Mouse (Mus musculus): ENCODE data around the gene Pex26. TPM values are rescaled to one million over a fixed set of nuclear protein-coding genes. Genes with fewer than 3 reads are reported as not detected.

Gene Pex26
- total and polyA plus RNA-seq, 3 experiments, result 6.9 to 9.9 TPM; not detected in 1

GRCm38 (mm10) chr6:121145010-121145604 is 38.4 kb upstream of the Pex26 start:
- Histone ChIP-seq H3K4me3 (ENCODE audit: control insufficient read depth in 1 of 2, insufficient read depth in 1 of 2, low read depth in 2 of 2, low read length in 2 of 2) (no peak overlapping the region), H3K27me3 (ENCODE audit: control insufficient read depth in 1 of 2, insufficient read depth in 2 of 2, low read length in 2 of 2) (peaks cover 0 to 3% of the 10 kb centered on the region in 2 experiments; a peak in 1 of 4 replicates), H3K36me3 (ENCODE audit: control insufficient read depth in 1 of 2, insufficient read depth in 2 of 2, low read length in 2 of 2) (no peaks in the 10 kb centered on the region), H3K9me3 (replicated peaks; ENCODE audit: insufficient read depth, low read length) (no peaks in the 10 kb centered on the region), H3K9ac (ENCODE audit: control insufficient read depth, low read depth, low read length, poor library complexity, severe bottlenecking) (no peak overlapping the region), H3K27ac (ENCODE audit: control insufficient read depth, low read depth, low read length) (no peak overlapping the region), H3K4me1 (ENCODE audit: control insufficient read depth in 1 of 2, insufficient read depth in 2 of 2, low read length in 2 of 2) (no peaks in the 10 kb centered on the region; a peak in 1 of 4 replicates), H3K79me2 (ENCODE audit: control insufficient read depth, insufficient read depth, low read length, poor library complexity) (no peaks in the 10 kb centered on the region)
- TF ChIP-seq MXI1 (IDR thresholded peaks at IDR 0.05; ENCODE audit: low read depth, low read length) (no peak), ZC3H11A (IDR thresholded peaks at IDR 0.05; ENCODE audit: low read depth, low read length) (no peak), NELFE (IDR thresholded peaks at IDR 0.05; ENCODE audit: low read depth, low read length) (no peak), SMC3 (IDR thresholded peaks at IDR 0.05; ENCODE audit: low read depth, low read length) (no peak), MEF2A (IDR thresholded peaks at IDR 0.05; ENCODE audit: extremely low read depth, insufficient replicate concordance, low read depth, low read length, poor library complexity, severe bottlenecking) (no peak), CTCF (IDR thresholded peaks at IDR 0.05 in 2 of 3, conservative IDR thresholded peaks at IDR 0.05 in 1 of 3; ENCODE audit: control insufficient read depth in 1 of 3, insufficient read depth in 1 of 3, low read depth in 2 of 3, low read length in 3 of 3, poor library complexity in 1 of 3, severe bottlenecking in 1 of 3) (no peak), SIN3A (IDR thresholded peaks at IDR 0.05; ENCODE audit: low read length) (no peak), MAZ (IDR thresholded peaks at IDR 0.05; ENCODE audit: low read depth, low read length) (no peak), BHLHE40 (IDR thresholded peaks at IDR 0.05; ENCODE audit: borderline replicate concordance, low read depth, low read length) (no peak), RAD21 (IDR thresholded peaks at IDR 0.05; ENCODE audit: low read depth, low read length) (no peak), ZMIZ1 (IDR thresholded peaks at IDR 0.05; ENCODE audit: low read depth, low read length) (no peak), ELF1 (IDR thresholded peaks at IDR 0.05; ENCODE audit: low read depth, low read length) (no peak), ETS1 (IDR thresholded peaks at IDR 0.05; ENCODE audit: low read depth, low read length) (no peak), MAFK (IDR thresholded peaks at IDR 0.05; ENCODE audit: borderline replicate concordance, low read depth, low read length) (no peak), CHD1 (IDR thresholded peaks at IDR 0.05; ENCODE audit: low read depth, low read length) (no peak), TBP (IDR thresholded peaks at IDR 0.05; ENCODE audit: low read depth, low read length) (no peak), USF1 (IDR thresholded peaks at IDR 0.05; ENCODE audit: low read depth, low read length) (no peak), EP300 (IDR thresholded peaks at IDR 0.05; ENCODE audit: low read depth in 1 of 2, low read length in 2 of 2) (no peak), NRF1 (IDR thresholded peaks at IDR 0.05; ENCODE audit: insufficient read depth, low read depth, low read length, poor library complexity, severe bottlenecking) (no peak)
- DNase-seq (ENCODE audit: low read depth, low spot score), result no peak

DNA sequence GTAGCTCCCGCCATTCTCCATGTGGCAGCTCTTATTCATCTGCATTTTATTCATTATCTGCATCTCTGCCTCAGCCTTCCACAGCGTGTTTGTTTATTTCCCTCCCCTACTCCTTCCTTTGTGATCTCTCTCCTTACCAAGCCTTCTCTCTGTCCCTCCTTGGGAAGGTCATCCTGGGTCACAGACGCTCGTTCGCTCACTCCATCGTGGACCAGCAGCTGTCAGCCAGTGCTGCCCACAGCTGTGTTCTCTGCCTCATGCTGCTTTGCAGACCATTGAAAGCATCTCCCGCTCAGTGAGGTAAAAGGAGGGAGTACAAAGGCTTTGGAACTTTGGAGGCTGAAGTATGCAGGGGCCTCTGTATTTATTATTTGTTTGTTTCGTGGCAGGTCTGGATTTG is 37.6 kb upstream of the Pex26 start:
- H3K27ac ChIP-seq (ENCODE audit: control insufficient read depth, low read depth, low read length), result no peak overlapping the region
- no peak for DNase-seq (ENCODE audit: low read depth, low spot score)
- peaks cover 0 to 3% of the 10 kb centered on the region in 2 experiments; a peak in 1 of 4 replicates for H3K27me3 ChIP-seq (ENCODE audit: control insufficient read depth in 1 of 2, insufficient read depth in 2 of 2, low read length in 2 of 2)
- no peaks in the 10 kb centered on the region; a peak in 1 of 4 replicates for H3K4me1 ChIP-seq (ENCODE audit: control insufficient read depth in 1 of 2, insufficient read depth in 2 of 2, low read length in 2 of 2)
- H3K4me3 ChIP-seq (ENCODE audit: control insufficient read depth in 1 of 2, insufficient read depth in 1 of 2, low read depth in 2 of 2, low read length in 2 of 2), result no peak overlapping the region
- TF ChIP-seq JUND (IDR thresholded peaks at IDR 0.05; ENCODE audit: low read depth, low read length), result no peak
- TF ChIP-seq RAD21 (IDR thresholded peaks at IDR 0.05; ENCODE audit: low read depth, low read length), result no peak
- no peak for TF ChIP-seq ETS1 (IDR thresholded peaks at IDR 0.05; ENCODE audit: low read depth, low read length)
- TF ChIP-seq KAT2A (conservative IDR thresholded peaks at IDR 0.05; ENCODE audit: low read depth, low read length), result no peak
- TF ChIP-seq MAZ (IDR thresholded peaks at IDR 0.05; ENCODE audit: low read depth, low read length), result no peak
- no peak for TF ChIP-seq ELF1 (IDR thresholded peaks at IDR 0.05; ENCODE audit: low read depth, low read length)
- TF ChIP-seq ZKSCAN1 (IDR thresholded peaks at IDR 0.05; ENCODE audit: low read depth, low read length), result no peak
- TF ChIP-seq POLR2AphosphoS2 (IDR thresholded peaks at IDR 0.05; ENCODE audit: low read length), result no peak
- no peak for TF ChIP-seq MXI1 (IDR thresholded peaks at IDR 0.05; ENCODE audit: low read depth, low read length)
- TF ChIP-seq ZNF384 (IDR thresholded peaks at IDR 0.05; ENCODE audit: low read depth, low read length), result no peak
- TF ChIP-seq BHLHE40 (IDR thresholded peaks at IDR 0.05; ENCODE audit: borderline replicate concordance, low read depth, low read length), result no peak
- no peak for TF ChIP-seq CHD2 (IDR thresholded peaks at IDR 0.05; ENCODE audit: low read length)
- TF ChIP-seq ZMIZ1 (IDR thresholded peaks at IDR 0.05; ENCODE audit: low read depth, low read length), result no peak
- TF ChIP-seq SMC3 (IDR thresholded peaks at IDR 0.05; ENCODE audit: low read depth, low read length), result no peak
- H3K79me2 ChIP-seq (ENCODE audit: control insufficient read depth, insufficient read depth, low read length, poor library complexity), result no peaks in the 10 kb centered on the region
- H3K9me3 ChIP-seq (replicated peaks; ENCODE audit: insufficient read depth, low read length), result no peaks in the 10 kb centered on the region
- H3K36me3 ChIP-seq (ENCODE audit: control insufficient read depth in 1 of 2, insufficient read depth in 2 of 2, low read length in 2 of 2), result no peaks in the 10 kb centered on the region
- no peak overlapping the region for H3K9ac ChIP-seq (ENCODE audit: control insufficient read depth, low read depth, low read length, poor library complexity, severe bottlenecking)

Data from MEL (cell line).